Mouse (Mus musculus) myocyte (in vitro differentiated cells): ENCODE measurements around the gene Pawr.

ENCODE experiments used
- CEBPB ChIP-seq: IDR thresholded peaks from 2 replicates; pipeline ENCODE4 v1.6.1; 2011; ENCODE audit warnings: mild to moderate bottlenecking, moderate library complexity; ENCODE audit not compliant: poor library complexity, insufficient read depth, severe bottlenecking
- E2F4 ChIP-seq: IDR thresholded peaks from one replicate; pipeline ENCODE4 v1.6.1; 2011; ENCODE audit warnings: mild to moderate bottlenecking, control low read depth, moderate library complexity; ENCODE audit not compliant: insufficient read depth
- MAX ChIP-seq: IDR thresholded peaks from one replicate; pipeline ENCODE4 v1.6.1; 2011; ENCODE audit warnings: low read depth, mild to moderate bottlenecking, control low read depth
- MYOG ChIP-seq, 3 experiments: IDR thresholded peaks; one replicate each; pipeline ENCODE4 v1.6.1; 2011; ENCODE audit warnings: control low read depth in 2 of 3, low read depth in 2 of 3, mild to moderate bottlenecking in 2 of 3; ENCODE audit not compliant: insufficient read length in 2 of 3, control insufficient read depth in 1 of 3, insufficient read depth in 1 of 3
- POLR2A ChIP-seq: IDR thresholded peaks from one replicate; pipeline ENCODE4 v1.6.1; 2011; ENCODE audit warnings: low read depth, mild to moderate bottlenecking, control low read depth, moderate library complexity; ENCODE audit not compliant: insufficient read length
- POLR2AphosphoS2 ChIP-seq: IDR thresholded peaks from one replicate; pipeline ENCODE4 v1.6.1; 2011; ENCODE audit warnings: low read depth, control low read depth; ENCODE audit not compliant: insufficient read length
- REST ChIP-seq: IDR thresholded peaks from one replicate; pipeline ENCODE4 v1.6.1; 2011; ENCODE audit warnings: mild to moderate bottlenecking, control low read depth, moderate library complexity; ENCODE audit not compliant: insufficient read depth, insufficient read length
- TCF12 ChIP-seq: IDR thresholded peaks from one replicate; pipeline ENCODE4 v1.6.1; 2011; ENCODE audit warnings: mild to moderate bottlenecking, control low read depth; ENCODE audit not compliant: poor library complexity, insufficient read depth, severe bottlenecking
- TCF3 ChIP-seq: IDR thresholded peaks from one replicate; pipeline ENCODE4 v1.6.1; 2011; ENCODE audit warnings: low read depth, control low read depth; ENCODE audit not compliant: insufficient read length
- USF1 ChIP-seq: IDR thresholded peaks from one replicate; pipeline ENCODE4 v1.6.1; 2011; ENCODE audit warnings: low read depth, mild to moderate bottlenecking, control low read depth, moderate library complexity

GRCm38 (mm10) chr10:108446041-108446931 lies 114.4 kb downstream of the Pawr start:
- TF ChIP-seq MAX (no peak), POLR2A (no peak), REST (no peak), CEBPB (no peak), MYOG (IDR thresholded peaks at IDR 0.05; ENCODE audit: control insufficient read depth in 1 of 3, insufficient read depth in 1 of 3, insufficient read length in 2 of 3, low read depth in 2 of 3) (no peak), TCF12 (no peak), POLR2AphosphoS2 (no peak), USF1 (no peak), E2F4 (no peak), TCF3 (no peak)
